Mouse (Mus musculus) gastrocnemius, adult 2 months (tissue): ENCODE results near the gene Pcsk2. TPM values are rescaled to one million over a fixed set of nuclear protein-coding genes. Genes with fewer than 3 reads are reported as not detected.
A peak's percentile ranks its signal among the peaks of the same experiment; 100 is the strongest.

ENCODE experiments used
- DNase-seq: peaks from one replicate; pipeline ENCODE4 v3.0.0; 2022
- H3K27ac ChIP-seq: fragments of 200-600 bp; 2 replicates; pipeline ENCODE4 v1.8.1; 2022; ENCODE audit warnings: mild to moderate bottlenecking
- H3K4me3 ChIP-seq: fragments of 200-600 bp; 2 replicates; pipeline ENCODE4 v1.8.1; 2022; ENCODE audit warnings: mild to moderate bottlenecking, moderate library complexity
- CTCF ChIP-seq: fragments of 200-600 bp; IDR thresholded peaks from 2 replicates; pipeline ENCODE4 v1.8.1; 2022; ENCODE audit warnings: antibody characterized with exemption, mild to moderate bottlenecking, moderate library complexity
- intact Hi-C: fragments of 180-260 bp; cut with DNase I; formaldehyde crosslinking; loops from one replicate; pipeline ENCODE4 v1.15.1; 2025
- long read RNA-seq, 2 experiments: library from polyadenylated mRNA; stranded (forward); transcript quantifications; one replicate each; pipeline ENCODE4 v2.0.0; 2021
- total RNA-seq, 2 experiments: library from RNA; stranded (reverse); gene quantifications; 2 replicates each; pipeline ENCODE4 v1.2.3; 2021

Pcsk2 gene
- total RNA-seq, result not detected
- long read RNA-seq, experiment 1, result 0 reads
- long read RNA-seq, experiment 2, result 0 reads

DNA sequence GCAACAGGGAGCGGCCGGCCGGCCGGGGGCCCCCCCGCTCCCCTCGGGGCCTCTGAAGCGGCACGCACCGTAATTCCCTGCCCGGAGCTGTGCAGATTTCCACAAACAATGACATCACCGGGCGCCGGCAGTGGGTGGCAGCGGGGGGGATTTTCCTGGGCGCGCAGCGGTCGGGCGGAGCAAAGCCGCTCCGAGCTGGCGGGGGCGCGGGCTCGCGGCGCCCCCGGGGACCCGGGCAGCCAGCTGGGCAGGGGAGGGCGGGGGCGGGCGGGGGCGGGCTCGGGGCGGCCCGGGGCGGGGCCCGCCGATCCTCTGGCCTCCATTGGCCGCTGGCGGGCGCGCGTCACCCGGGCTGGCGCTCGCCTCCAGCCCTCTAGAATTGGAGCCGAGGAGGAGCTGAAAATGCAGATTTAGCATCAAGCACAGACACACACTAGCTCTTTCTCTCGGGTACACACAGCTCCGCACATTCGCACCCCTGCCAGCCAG lies at the start of gene Pcsk2:
Gene Pcsk2, plus strand, starts transcription at position 399 of the 489 bp plus-strand sequence.
- peak within 1 kb of the TSS; percentile 67 for H3K4me3 ChIP-seq
- H3K27ac ChIP-seq, result no peak within 1 kb of the TSS
- DNase-seq, result peak; percentile 57
- no peak for TF ChIP-seq CTCF
- intact Hi-C loops, result no loop called here

DNA sequence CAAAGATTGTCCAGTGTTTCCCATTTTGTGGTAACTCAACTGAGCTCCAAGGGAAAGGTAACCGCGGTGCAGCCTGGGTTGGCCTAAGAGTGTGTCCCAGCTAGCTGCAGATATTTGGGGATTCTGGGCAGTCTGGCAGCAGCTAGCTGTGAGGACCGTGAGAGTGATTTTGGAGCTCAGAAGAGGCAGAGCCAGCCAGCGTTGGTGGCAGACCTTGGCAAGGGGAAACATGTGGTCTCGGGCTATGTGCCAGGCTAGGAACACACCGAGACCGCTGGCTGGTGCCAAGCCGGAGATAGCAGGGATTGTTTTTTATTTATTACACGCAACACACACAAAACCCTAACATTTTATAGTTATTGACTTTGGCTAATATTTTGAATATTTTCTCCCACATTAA lies 45.1 kb upstream of the Pcsk2 start:
- H3K4me3 ChIP-seq, result no peak overlapping the region
- no peak for TF ChIP-seq CTCF
- intact Hi-C loops, result no loop called here
- no peak for DNase-seq
- H3K27ac ChIP-seq, result no peak overlapping the region

GRCm38 (mm10) chr2:143501760-143502159 lies 44.2 kb upstream of the Pcsk2 start:
- no peak overlapping the region for H3K27ac ChIP-seq
- no peak for DNase-seq
- no peak for TF ChIP-seq CTCF
- intact Hi-C loops, result no loop called here
- no peak overlapping the region for H3K4me3 ChIP-seq

DNA sequence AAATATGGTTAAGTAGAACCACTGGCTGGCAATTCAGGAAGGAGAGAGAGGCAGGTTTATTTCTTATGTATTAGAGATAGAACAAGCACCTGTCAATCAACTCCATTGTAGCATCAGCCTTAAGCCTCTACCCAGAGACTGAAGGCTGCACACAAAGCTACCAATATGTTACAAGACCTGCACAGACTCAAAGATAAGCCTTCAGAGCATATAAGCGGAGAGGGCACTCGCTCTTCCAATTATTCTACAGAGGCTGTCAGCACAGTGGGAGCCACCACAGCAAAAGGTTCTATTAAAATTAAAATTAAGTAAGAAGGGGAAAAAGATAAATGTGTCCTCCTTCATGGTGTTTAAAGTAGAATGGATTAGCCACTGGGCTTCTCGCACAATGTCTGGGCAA lies 43.8 kb upstream of the Pcsk2 start:
- no peak for DNase-seq
- no peak overlapping the region for H3K4me3 ChIP-seq
- TF ChIP-seq CTCF, result no peak
- H3K27ac ChIP-seq, result no peak overlapping the region
- intact Hi-C loops, result no loop called here

DNA sequence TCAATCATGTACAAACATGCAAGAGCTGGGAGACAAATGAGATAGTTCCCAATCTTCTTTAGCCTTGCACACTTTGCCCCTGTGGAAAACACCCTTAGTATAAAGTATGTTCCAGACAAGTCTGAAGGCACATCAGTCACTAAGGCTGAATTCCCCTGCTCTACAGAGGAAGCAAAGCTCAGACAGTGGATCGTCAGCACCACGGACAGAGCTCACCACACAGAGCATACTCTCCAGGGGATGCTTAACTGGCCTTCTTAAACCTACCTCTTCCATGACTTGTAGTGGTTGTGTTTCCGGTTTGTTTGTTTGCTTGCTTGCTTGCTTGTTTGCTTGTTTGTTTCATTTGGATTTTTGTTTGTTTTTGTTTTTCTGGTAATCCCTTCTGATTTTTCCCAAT lies 9.5 kb upstream of the Pcsk2 start:
- TF ChIP-seq CTCF, result no peak
- intact Hi-C loops, result no loop called here
- no peak for DNase-seq
- H3K27ac ChIP-seq, result no peak overlapping the region
- H3K4me3 ChIP-seq, result no peak overlapping the region

DNA sequence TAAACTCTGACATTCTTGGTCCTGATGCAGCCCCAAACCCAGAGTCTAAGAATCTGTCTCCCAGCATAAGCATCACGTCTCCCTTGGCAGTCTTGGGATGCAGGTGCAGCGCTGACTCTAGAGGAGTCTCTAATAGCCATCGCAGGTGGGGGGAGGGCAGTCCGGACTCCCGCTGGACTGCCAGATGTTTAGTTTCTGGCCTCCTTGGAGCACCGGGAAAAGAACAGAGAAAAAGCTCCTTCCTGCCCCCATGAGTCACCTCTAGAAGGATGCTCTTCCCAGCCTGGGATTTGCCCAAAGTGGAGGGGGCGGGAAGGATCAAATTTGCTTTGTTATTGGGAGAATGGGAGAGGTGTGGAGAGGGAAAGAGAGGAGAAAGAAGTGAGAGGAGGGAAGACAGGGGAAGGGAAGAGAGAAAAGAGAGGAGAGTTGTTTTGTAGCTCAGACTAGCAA lies 631 bp upstream of the Pcsk2 start:
- Histone ChIP-seq H3K4me3 (peak overlapping the region; percentile 67), H3K27ac (no peak overlapping the region)
- intact Hi-C loops, result no loop called here
- DNase-seq, result no peak
- TF ChIP-seq CTCF, result no peak

DNA sequence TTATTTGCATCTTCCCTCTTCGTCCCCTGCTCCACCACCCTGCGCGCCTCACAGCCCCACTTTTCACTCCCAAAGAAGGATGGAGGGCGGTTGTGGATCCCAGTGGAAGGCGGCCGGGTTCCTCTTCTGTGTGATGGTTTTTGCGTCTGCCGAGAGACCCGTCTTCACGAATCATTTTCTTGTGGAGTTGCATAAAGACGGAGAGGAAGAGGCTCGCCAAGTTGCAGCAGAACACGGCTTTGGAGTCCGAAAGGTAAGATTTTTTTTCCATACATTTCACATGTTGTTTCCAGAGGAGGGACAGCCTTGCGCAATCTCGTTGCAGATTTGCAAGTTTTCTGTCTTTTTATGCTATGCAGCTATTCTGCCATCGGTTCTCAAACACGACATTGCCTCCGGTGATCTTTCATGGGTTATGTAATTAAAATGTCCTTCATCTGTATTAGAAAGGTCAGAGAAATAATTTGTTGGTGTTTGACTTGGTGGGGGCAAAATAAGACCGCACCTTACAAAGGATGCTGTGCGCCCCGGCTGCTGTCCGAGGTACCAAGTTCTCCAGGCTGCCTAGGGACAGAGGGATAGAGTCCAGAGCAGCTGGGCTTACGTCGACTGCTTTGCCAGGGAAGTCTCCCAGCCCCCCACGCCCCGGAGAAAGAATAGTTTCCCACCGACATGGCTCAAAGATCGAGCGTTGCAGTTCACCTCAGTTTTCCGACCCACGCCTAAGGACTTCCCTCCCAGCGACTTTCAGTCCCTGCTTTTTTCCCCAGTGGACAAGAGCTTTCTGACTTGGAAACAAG lies 656 bp downstream of the Pcsk2 start:
- Histone ChIP-seq H3K27ac (no peak overlapping the region), H3K4me3 (peak overlapping the region; percentile 67)
- intact Hi-C loops, result no loop called here
- TF ChIP-seq CTCF, result no peak
- no peak for DNase-seq

DNA sequence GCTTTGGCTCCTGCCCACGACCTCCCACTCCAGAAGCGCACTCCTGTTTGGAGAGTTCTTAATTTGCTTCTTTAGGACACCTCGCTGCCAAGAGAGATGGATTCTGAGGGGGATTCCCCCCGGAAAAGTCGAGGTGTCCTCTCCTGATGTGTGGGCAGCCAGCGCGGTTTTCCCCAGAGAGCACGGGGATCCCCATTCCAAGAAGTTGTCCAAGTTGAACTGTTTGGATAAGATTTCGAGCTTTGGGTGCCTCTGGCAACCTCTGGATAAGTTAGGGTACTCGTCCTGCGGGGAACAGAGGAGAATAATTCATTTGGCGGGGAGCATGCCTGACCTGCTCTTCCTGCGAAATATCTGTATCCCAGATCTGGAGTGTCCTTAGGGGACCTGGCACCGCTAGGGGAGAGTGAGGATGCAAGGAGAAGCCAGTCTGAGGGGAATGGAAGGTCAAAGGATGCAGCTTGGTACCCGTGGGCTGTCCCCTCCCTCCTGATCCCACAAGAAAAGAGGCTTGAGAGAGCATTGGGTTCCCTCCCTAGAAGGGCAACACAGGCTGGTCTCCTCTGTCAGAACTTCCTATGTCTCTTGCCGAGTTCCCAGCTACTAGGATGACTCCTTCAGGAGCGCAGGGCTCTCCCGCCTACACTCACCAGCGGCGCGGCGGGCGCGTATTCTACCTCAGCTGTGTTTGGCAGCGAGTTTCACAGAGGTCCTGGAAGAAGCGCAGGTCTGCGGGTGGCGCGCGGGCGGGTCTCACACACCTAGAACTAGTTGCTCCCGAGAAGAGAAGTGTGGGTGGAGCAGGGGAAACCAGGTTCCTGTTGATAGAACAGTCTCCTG lies 1.5 kb downstream of the Pcsk2 start:
- DNase-seq, result no peak
- no peak for TF ChIP-seq CTCF
- intact Hi-C loops, result no loop called here

DNA sequence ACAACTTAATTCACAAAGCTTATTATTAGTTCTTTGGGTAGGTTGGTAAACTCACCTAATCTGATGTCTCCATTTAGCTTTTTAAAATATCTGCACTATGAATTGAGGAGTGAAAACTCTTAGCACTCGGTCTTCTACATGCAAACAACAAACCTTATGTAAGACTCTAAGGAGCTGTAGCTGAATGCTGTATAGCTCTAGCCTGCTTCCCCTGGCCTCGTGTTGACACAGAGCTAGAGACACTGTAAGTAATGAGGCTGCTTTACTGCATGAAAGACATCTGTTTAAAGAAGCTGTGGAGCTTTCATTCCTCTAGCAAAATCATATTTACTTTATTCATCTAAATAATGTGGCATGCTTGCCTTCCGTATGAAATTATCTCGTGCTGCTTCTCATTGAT lies 14.4 kb downstream of the Pcsk2 start:
- TF ChIP-seq CTCF, result no peak
- Histone ChIP-seq H3K27ac (no peak overlapping the region), H3K4me3 (no peak overlapping the region)
- no peak for DNase-seq
- intact Hi-C loops, result no loop called here

More for the DNA sequence above, 1.5 kb downstream of the Pcsk2 start:
- Histone ChIP-seq H3K4me3 (no peak overlapping the region), H3K27ac (no peak overlapping the region)

- DNase-seq, result no peak
- no peak overlapping the region for H3K4me3 ChIP-seq
- TF ChIP-seq CTCF, result no peak
- no peak overlapping the region for H3K27ac ChIP-seq
- intact Hi-C loops, result no loop called here
Observed at GRCm38 (mm10) chr2:143565062-143565461, 19.1 kb downstream of the Pcsk2 start.

DNA sequence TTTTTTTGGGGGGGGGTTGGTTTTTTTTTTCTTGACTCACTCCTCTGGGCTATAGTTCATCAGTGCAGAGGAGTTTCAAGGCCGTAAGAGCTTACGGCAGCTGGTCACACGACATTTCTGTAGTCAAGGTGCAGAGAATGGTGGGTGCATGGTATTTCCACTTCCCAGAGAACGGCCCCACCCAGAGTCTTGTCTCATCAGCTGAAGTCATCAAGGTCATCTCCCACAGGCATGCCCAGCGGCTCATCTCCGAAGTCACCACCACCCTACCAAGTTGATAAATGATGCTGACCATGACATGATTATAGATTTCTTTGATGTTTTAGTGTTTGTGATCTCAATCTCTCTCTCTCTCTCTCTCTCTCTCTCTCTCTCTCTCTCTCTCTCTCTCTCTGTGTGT lies 20.0 kb downstream of the Pcsk2 start:
- DNase-seq, result no peak
- intact Hi-C loops, result no loop called here
- no peak for TF ChIP-seq CTCF
- H3K27ac ChIP-seq, result no peak overlapping the region
- H3K4me3 ChIP-seq, result no peak overlapping the region

GRCm38 (mm10) chr2:143585341-143585740 lies 39.4 kb downstream of the Pcsk2 start:
- no peak for TF ChIP-seq CTCF
- intact Hi-C loops, result no loop called here
- Histone ChIP-seq H3K4me3 (no peak overlapping the region), H3K27ac (no peak overlapping the region)
- DNase-seq, result no peak

- no peak for DNase-seq
- Histone ChIP-seq H3K4me3 (no peak overlapping the region), H3K27ac (no peak overlapping the region)
- no peak for TF ChIP-seq CTCF
- intact Hi-C loops, result no loop called here
Observed at GRCm38 (mm10) chr2:143590398-143590797, 44.4 kb downstream of the Pcsk2 start.
